Mouse (Mus musculus) MEL (cell line): ENCODE results near the gene Gm20388. TPM values are rescaled to one million over a fixed set of nuclear protein-coding genes. Genes with fewer than 3 reads are reported as not detected.

Experiments
- DNase-seq: peaks from one replicate; pipeline ENCODE4 v3.0.0; 2011; ENCODE audit warnings: low read depth, low spot score
- H3K27ac ChIP-seq: 2 replicates; pipeline ENCODE4 v1.5.1; 2012; ENCODE audit warnings: low read depth, mild to moderate bottlenecking, control low read depth, low read length, moderate library complexity; ENCODE audit not compliant: control insufficient read depth
- H3K27me3 ChIP-seq, 2 experiments: fragments of 150-350 bp in 1 of 2; sonication (generic) in 1 of 2; 2 replicates each; pipeline ENCODE4 v1.6.1; 2012; ENCODE audit warnings: low read length in 2 of 2, mild to moderate bottlenecking in 2 of 2, improper control_type of control experiment in 1 of 2, moderate library complexity in 1 of 2; ENCODE audit not compliant: insufficient read depth in 2 of 2, control insufficient read depth in 1 of 2
- H3K36me3 ChIP-seq, 2 experiments: 2 replicates each; pipeline ENCODE4 v1.6.1; 2012 to 2014; ENCODE audit warnings: low read length in 2 of 2, improper control_type of control experiment in 1 of 2, inconsistent platforms in 1 of 2, mild to moderate bottlenecking in 1 of 2; ENCODE audit not compliant: insufficient read depth in 2 of 2, control insufficient read depth in 1 of 2
- H3K4me1 ChIP-seq, 2 experiments: fragments of 150-350 bp in 1 of 2; sonication (generic) in 1 of 2; 2 replicates each; pipeline ENCODE4 v1.6.1; 2012; ENCODE audit warnings: low read length in 2 of 2, improper control_type of control experiment in 1 of 2, mild to moderate bottlenecking in 1 of 2; ENCODE audit not compliant: insufficient read depth in 2 of 2, control insufficient read depth in 1 of 2
- H3K4me3 ChIP-seq, 2 experiments: fragments of 150-350 bp in 1 of 2; sonication (generic) in 1 of 2; 2 replicates each; pipeline ENCODE4 v1.5.1; 2012; ENCODE audit warnings: low read depth in 2 of 2, low read length in 2 of 2, mild to moderate bottlenecking in 2 of 2, moderate library complexity in 2 of 2, control low read depth in 1 of 2, improper control_type of control experiment in 1 of 2; ENCODE audit not compliant: control insufficient read depth in 1 of 2, insufficient read depth in 1 of 2
- H3K79me2 ChIP-seq: 2 replicates; pipeline ENCODE4 v1.6.1; 2012; ENCODE audit warnings: mild to moderate bottlenecking, low read length, moderate library complexity; ENCODE audit not compliant: control insufficient read depth, poor library complexity, insufficient read depth
- H3K9ac ChIP-seq: 2 replicates; pipeline ENCODE4 v1.6.1; 2012; ENCODE audit warnings: low read depth, mild to moderate bottlenecking, control low read depth, low read length, moderate library complexity; ENCODE audit not compliant: control insufficient read depth, poor library complexity, severe bottlenecking
- H3K9me3 ChIP-seq: fragments of 150-350 bp; sonication (generic); replicated peaks from 2 replicates; pipeline ENCODE4 v1.6.1; 2012; ENCODE audit warnings: mild to moderate bottlenecking, low read length, improper control_type of control experiment, moderate library complexity; ENCODE audit not compliant: insufficient read depth
- BHLHE40 ChIP-seq: IDR thresholded peaks from 2 replicates; pipeline ENCODE4 v1.6.1; 2012; ENCODE audit warnings: low read depth, mild to moderate bottlenecking, inconsistent platforms, low read length, improper control_type of control experiment, borderline replicate concordance
- CHD1 ChIP-seq: IDR thresholded peaks from 2 replicates; pipeline ENCODE4 v1.6.1; 2012; ENCODE audit warnings: low read depth, mild to moderate bottlenecking, inconsistent platforms, low read length, improper control_type of control experiment
- CHD2 ChIP-seq: IDR thresholded peaks from 2 replicates; pipeline ENCODE4 v1.6.1; 2011; ENCODE audit warnings: low read length, improper control_type of control experiment
- CTCF ChIP-seq, 3 experiments: IDR thresholded peaks in 2 of 3; conservative IDR thresholded peaks in 1 of 3; 2 replicates each; pipeline ENCODE4 v1.5.1; 2011 to 2012; ENCODE audit warnings: low read length in 3 of 3, low read depth in 2 of 3, mild to moderate bottlenecking in 2 of 3, improper control_type of control experiment in 1 of 3, inconsistent platforms in 1 of 3, mixed read lengths in 1 of 3, moderate library complexity in 1 of 3; ENCODE audit not compliant: control insufficient read depth in 1 of 3, insufficient read depth in 1 of 3, poor library complexity in 1 of 3, severe bottlenecking in 1 of 3
- E2F4 ChIP-seq: IDR thresholded peaks from 2 replicates; pipeline ENCODE4 v1.6.1; 2011; ENCODE audit warnings: low read depth, low read length, improper control_type of control experiment, borderline replicate concordance
- ELF1 ChIP-seq: IDR thresholded peaks from 2 replicates; pipeline ENCODE4 v1.6.1; 2014; ENCODE audit warnings: low read depth, mild to moderate bottlenecking, inconsistent platforms, low read length, improper control_type of control experiment, moderate library complexity
- EP300 ChIP-seq, 2 experiments: IDR thresholded peaks; 2 replicates each; pipeline ENCODE4 v1.6.1; 2011; ENCODE audit warnings: improper control_type of control experiment in 2 of 2, low read length in 2 of 2, low read depth in 1 of 2, mild to moderate bottlenecking in 1 of 2
- GABPA ChIP-seq: IDR thresholded peaks from 2 replicates; pipeline ENCODE4 v1.6.1; 2012; ENCODE audit warnings: low read depth, mild to moderate bottlenecking, inconsistent platforms, low read length, improper control_type of control experiment, moderate library complexity
- GATA1 ChIP-seq: IDR thresholded peaks from 2 replicates; pipeline ENCODE4 v1.6.1; 2011; ENCODE audit warnings: low read depth, low read length, improper control_type of control experiment
- HCFC1 ChIP-seq: IDR thresholded peaks from 2 replicates; pipeline ENCODE4 v1.6.1; 2012; ENCODE audit warnings: low read depth, mild to moderate bottlenecking, inconsistent platforms, low read length, improper control_type of control experiment, moderate library complexity
- MXI1 ChIP-seq: IDR thresholded peaks from 2 replicates; pipeline ENCODE4 v1.6.1; 2011; ENCODE audit warnings: mild to moderate bottlenecking, low read depth, low read length, improper control_type of control experiment
- MYB ChIP-seq: IDR thresholded peaks from 2 replicates; pipeline ENCODE4 v1.6.1; 2011; ENCODE audit warnings: mild to moderate bottlenecking, low read depth, low read length, improper control_type of control experiment
- MYC ChIP-seq: IDR thresholded peaks from 2 replicates; pipeline ENCODE4 v1.6.1; 2011; ENCODE audit warnings: low read depth, mild to moderate bottlenecking, low read length, improper control_type of control experiment, moderate library complexity
- NELFE ChIP-seq: IDR thresholded peaks from 2 replicates; pipeline ENCODE4 v1.6.1; 2011; ENCODE audit warnings: low read depth, low read length, improper control_type of control experiment
- POLR2AphosphoS2 ChIP-seq: IDR thresholded peaks from 2 replicates; pipeline ENCODE4 v1.6.1; 2011; ENCODE audit warnings: low read length, improper control_type of control experiment
- POLR2AphosphoS5 ChIP-seq: IDR thresholded peaks from 2 replicates; pipeline ENCODE4 v1.6.1; 2012; ENCODE audit warnings: low read depth, borderline replicate concordance, mild to moderate bottlenecking, inconsistent platforms, low read length, moderate library complexity, mixed read lengths
- RAD21 ChIP-seq: IDR thresholded peaks from 2 replicates; pipeline ENCODE4 v1.6.1; 2011; ENCODE audit warnings: mild to moderate bottlenecking, low read depth, low read length, improper control_type of control experiment
- RCOR1 ChIP-seq: IDR thresholded peaks from 2 replicates; pipeline ENCODE4 v1.6.1; 2012; ENCODE audit warnings: low read depth, mild to moderate bottlenecking, inconsistent platforms, low read length, improper control_type of control experiment
- TCF12 ChIP-seq: IDR thresholded peaks from 2 replicates; pipeline ENCODE4 v1.6.1; 2014; ENCODE audit warnings: low read depth, mild to moderate bottlenecking, inconsistent platforms, low read length, improper control_type of control experiment, moderate library complexity
- UBTF ChIP-seq: IDR thresholded peaks from 2 replicates; pipeline ENCODE4 v1.6.1; 2012; ENCODE audit warnings: low read depth, mild to moderate bottlenecking, inconsistent platforms, low read length, improper control_type of control experiment, moderate library complexity, borderline replicate concordance; ENCODE audit not compliant: insufficient read depth
- USF1 ChIP-seq: IDR thresholded peaks from 2 replicates; pipeline ENCODE4 v1.6.1; 2014; ENCODE audit warnings: low read depth, mild to moderate bottlenecking, inconsistent platforms, low read length, improper control_type of control experiment, moderate library complexity
- USF2 ChIP-seq, 2 experiments: IDR thresholded peaks; 2 replicates each; pipeline ENCODE4 v1.6.1; 2011 to 2012; ENCODE audit warnings: improper control_type of control experiment in 2 of 2, low read length in 2 of 2, borderline replicate concordance in 1 of 2, inconsistent platforms in 1 of 2, low read depth in 1 of 2, mild to moderate bottlenecking in 1 of 2; ENCODE audit not compliant: insufficient read depth in 1 of 2
- ZKSCAN1 ChIP-seq: IDR thresholded peaks from 2 replicates; pipeline ENCODE4 v1.6.1; 2012; ENCODE audit warnings: low read depth, mild to moderate bottlenecking, inconsistent platforms, low read length, improper control_type of control experiment, moderate library complexity
- polyA plus RNA-seq, 2 experiments: library from polyadenylated mRNA; stranded (reverse) in 1 of 2; unstranded in 1 of 2; fragments of >175 nt in 1 of 2; fragments of >200 nt in 1 of 2; gene quantifications; 2 replicates each; pipeline versions ENCODE4 v1.2.1 to v1.2.4; 2012; ENCODE audit warnings: low replicate concordance in 2 of 2, low read depth in 1 of 2; ENCODE audit not compliant: insufficient read length in 2 of 2, insufficient read depth in 1 of 2, missing spikeins in 1 of 2
- total RNA-seq: library from RNA; depleted of rRNA; stranded (reverse); fragments of 300-350 nt; gene quantifications from 2 replicates; pipeline ENCODE4 v1.2.3, GENCODE M21; 2012

Gm20388 gene
- total and polyA plus RNA-seq, 3 experiments: 11.1 to 17.8 TPM; not detected in 1

- Histone ChIP-seq H3K4me1 (no peaks in the 10 kb centered on the region), H3K9me3 (no peaks in the 10 kb centered on the region), H3K27ac (no peak overlapping the region), H3K9ac (no peak overlapping the region), H3K27me3 (no peaks in the 10 kb centered on the region), H3K79me2 (no peaks in the 10 kb centered on the region), H3K4me3 (no peak overlapping the region), H3K36me3 (no peaks in the 10 kb centered on the region)
- TF ChIP-seq E2F4: no peak
- no peak for TF ChIP-seq POLR2AphosphoS5
- no peak for TF ChIP-seq CHD1
- TF ChIP-seq RCOR1: no peak
- no peak for TF ChIP-seq GATA1
- TF ChIP-seq CTCF (IDR thresholded peaks at IDR 0.05 in 2 of 3, conservative IDR thresholded peaks at IDR 0.05 in 1 of 3; ENCODE audit: control insufficient read depth in 1 of 3, insufficient read depth in 1 of 3, low read depth in 2 of 3, low read length in 3 of 3, poor library complexity in 1 of 3, severe bottlenecking in 1 of 3): no peak
- no peak for TF ChIP-seq MYB
- no peak for TF ChIP-seq HCFC1
- TF ChIP-seq POLR2AphosphoS2: no peak
- TF ChIP-seq EP300 (IDR thresholded peaks at IDR 0.05; ENCODE audit: low read depth in 1 of 2, low read length in 2 of 2): no peak
- TF ChIP-seq MYC: no peak
- no peak for TF ChIP-seq RAD21
- TF ChIP-seq ZKSCAN1: no peak
- TF ChIP-seq GABPA: no peak
- no peak for TF ChIP-seq TCF12
- TF ChIP-seq MXI1: no peak
- no peak for TF ChIP-seq UBTF
- no peak for TF ChIP-seq BHLHE40
- DNase-seq: no peak
Observed at GRCm38 (mm10) chr8:121242671-121243070, 1332.0 kb downstream of the Gm20388 start.

GRCm38 (mm10) chr8:121248823-121249222 is 1338.2 kb downstream of the Gm20388 start:
- no peak for DNase-seq
- Histone ChIP-seq H3K9me3 (no peaks in the 10 kb centered on the region), H3K27ac (no peak overlapping the region), H3K36me3 (no peaks in the 10 kb centered on the region), H3K79me2 (no peaks in the 10 kb centered on the region), H3K27me3 (no peaks in the 10 kb centered on the region)
- TF ChIP-seq USF2 (IDR thresholded peaks at IDR 0.05; ENCODE audit: borderline replicate concordance in 1 of 2, insufficient read depth in 1 of 2, low read depth in 1 of 2, low read length in 2 of 2): no peak
- TF ChIP-seq NELFE: no peak
- no peak for TF ChIP-seq TCF12
- no peak for TF ChIP-seq E2F4
- TF ChIP-seq USF1: no peak
- TF ChIP-seq GABPA: no peak
- no peak for TF ChIP-seq CHD2
- no peak for TF ChIP-seq ELF1
- TF ChIP-seq, all 39 proteins: peak for 0
- H3K9ac ChIP-seq: no peak overlapping the region
- H3K4me1 ChIP-seq: no peaks in the 10 kb centered on the region
- H3K4me3 ChIP-seq: no peak overlapping the region
